Mouse (Mus musculus): ENCODE data around the gene Traf3. TPM values are rescaled to one million over a fixed set of nuclear protein-coding genes. Genes with fewer than 3 reads are reported as not detected.

Gene Traf3
- total and polyA plus RNA-seq, 2 experiments = 2.3 to 6.2 TPM

GRCm38 (mm10) chr12:111274447-111275149, 108.4 kb downstream of the Traf3 start:
- DNase-seq (ENCODE audit: extremely low read depth, low read depth, low spot score) = no peak
- H3K79me2 ChIP-seq (ENCODE audit: control insufficient read depth, insufficient read depth, low read length) = no peaks in the 10 kb centered on the region
- H3K36me3 ChIP-seq (ENCODE audit: control insufficient read depth, insufficient read depth, low read length) = no peaks in the 10 kb centered on the region
- TF ChIP-seq POLR2A (IDR thresholded peaks at IDR 0.05; ENCODE audit: extremely low read depth, insufficient read depth, low read length) (no peak), CTCF (IDR thresholded peaks at IDR 0.05; ENCODE audit: low read depth, low read length) (no peak)
- H3K27ac ChIP-seq (replicated peaks; ENCODE audit: insufficient read depth, low read depth, low read length) = no peak overlapping the region
- H3K4me1 ChIP-seq (ENCODE audit: control insufficient read depth, insufficient read depth, low read length) = peaks cover 19% of the 10 kb centered on the region
- peak overlapping the region; percentile 1; the same call in 1 of the 2 replicates for H3K4me3 ChIP-seq (ENCODE audit: insufficient read depth, low read depth, low read length)
- H3K27me3 ChIP-seq (ENCODE audit: control insufficient read depth, insufficient read depth, low read length) = peaks cover 27% of the 10 kb centered on the region
- H3K9ac ChIP-seq (ENCODE audit: low read depth, low read length) = no peak overlapping the region
- WGBS = 4% methylated on average over 80 of the region's 80 CpGs

GRCm38 (mm10) chr12:111275150-111275841, 109.1 kb downstream of the Traf3 start:
- 3% methylated on average over 58 of the region's 58 CpGs for WGBS
- Histone ChIP-seq H3K79me2 (ENCODE audit: control insufficient read depth, insufficient read depth, low read length) (no peaks in the 10 kb centered on the region), H3K9ac (ENCODE audit: low read depth, low read length) (0 out of 2 replicates have a peak overlapping the region, but pooled peaks have one; percentile 15), H3K4me1 (ENCODE audit: control insufficient read depth, insufficient read depth, low read length) (peaks cover 19% of the 10 kb centered on the region), H3K27ac (replicated peaks; ENCODE audit: insufficient read depth, low read depth, low read length) (no peak overlapping the region), H3K4me3 (ENCODE audit: insufficient read depth, low read depth, low read length) (peak overlapping the region; percentile 18; the same call in 1 of the 2 replicates), H3K36me3 (ENCODE audit: control insufficient read depth, insufficient read depth, low read length) (no peaks in the 10 kb centered on the region), H3K27me3 (ENCODE audit: control insufficient read depth, insufficient read depth, low read length) (peaks cover 27% of the 10 kb centered on the region)
- no peak for TF ChIP-seq CTCF (IDR thresholded peaks at IDR 0.05; ENCODE audit: low read depth, low read length)
- no peak for TF ChIP-seq POLR2A (IDR thresholded peaks at IDR 0.05; ENCODE audit: extremely low read depth, insufficient read depth, low read length)
- DNase-seq (ENCODE audit: extremely low read depth, low read depth, low spot score) = no peak

- Histone ChIP-seq H3K4me3 (ENCODE audit: insufficient read depth, low read depth, low read length) (no peak overlapping the region), H3K79me2 (ENCODE audit: control insufficient read depth, insufficient read depth, low read length) (no peaks in the 10 kb centered on the region), H3K9ac (ENCODE audit: low read depth, low read length) (no peak overlapping the region), H3K36me3 (ENCODE audit: control insufficient read depth, insufficient read depth, low read length) (no peaks in the 10 kb centered on the region), H3K27ac (replicated peaks; ENCODE audit: insufficient read depth, low read depth, low read length) (no peak overlapping the region), H3K4me1 (ENCODE audit: control insufficient read depth, insufficient read depth, low read length) (peaks cover 19% of the 10 kb centered on the region), H3K27me3 (ENCODE audit: control insufficient read depth, insufficient read depth, low read length) (peaks cover 27% of the 10 kb centered on the region)
- DNase-seq (ENCODE audit: extremely low read depth, low read depth, low spot score) = peak; percentile 71
- WGBS = 23% methylated on average over 6 of the region's 6 CpGs
- no peak for TF ChIP-seq CTCF (IDR thresholded peaks at IDR 0.05; ENCODE audit: low read depth, low read length)
- TF ChIP-seq POLR2A (IDR thresholded peaks at IDR 0.05; ENCODE audit: extremely low read depth, insufficient read depth, low read length) = no peak
Observed at GRCm38 (mm10) chr12:111276371-111276770, 110.2 kb downstream of the Traf3 start.

GRCm38 (mm10) chr12:111283573-111283972, 117.4 kb downstream of the Traf3 start:
- no peak overlapping the region for H3K27ac ChIP-seq (replicated peaks; ENCODE audit: insufficient read depth, low read depth, low read length)
- TF ChIP-seq CTCF (IDR thresholded peaks at IDR 0.05; ENCODE audit: low read depth, low read length) (no peak), POLR2A (IDR thresholded peaks at IDR 0.05; ENCODE audit: extremely low read depth, insufficient read depth, low read length) (no peak)
- H3K9ac ChIP-seq (ENCODE audit: low read depth, low read length) = no peak overlapping the region
- no peaks in the 10 kb centered on the region for H3K79me2 ChIP-seq (ENCODE audit: control insufficient read depth, insufficient read depth, low read length)
- no peaks in the 10 kb centered on the region for H3K4me1 ChIP-seq (ENCODE audit: control insufficient read depth, insufficient read depth, low read length)
- no peak for DNase-seq (ENCODE audit: extremely low read depth, low read depth, low spot score)
- no peak overlapping the region for H3K4me3 ChIP-seq (ENCODE audit: insufficient read depth, low read depth, low read length)
- no peaks in the 10 kb centered on the region for H3K27me3 ChIP-seq (ENCODE audit: control insufficient read depth, insufficient read depth, low read length)
- 89% methylated on average over 4 of the region's 4 CpGs for WGBS
- no peaks in the 10 kb centered on the region for H3K36me3 ChIP-seq (ENCODE audit: control insufficient read depth, insufficient read depth, low read length)

GRCm38 (mm10) chr12:111284532-111284931, 118.4 kb downstream of the Traf3 start:
- no peak for TF ChIP-seq POLR2A (IDR thresholded peaks at IDR 0.05; ENCODE audit: extremely low read depth, insufficient read depth, low read length)
- TF ChIP-seq CTCF (IDR thresholded peaks at IDR 0.05; ENCODE audit: low read depth, low read length) = no peak
- Histone ChIP-seq H3K27ac (replicated peaks; ENCODE audit: insufficient read depth, low read depth, low read length) (no peak overlapping the region), H3K9ac (ENCODE audit: low read depth, low read length) (no peak overlapping the region), H3K36me3 (ENCODE audit: control insufficient read depth, insufficient read depth, low read length) (no peaks in the 10 kb centered on the region), H3K4me3 (ENCODE audit: insufficient read depth, low read depth, low read length) (no peak overlapping the region), H3K4me1 (ENCODE audit: control insufficient read depth, insufficient read depth, low read length) (no peaks in the 10 kb centered on the region), H3K79me2 (ENCODE audit: control insufficient read depth, insufficient read depth, low read length) (no peaks in the 10 kb centered on the region), H3K27me3 (ENCODE audit: control insufficient read depth, insufficient read depth, low read length) (no peaks in the 10 kb centered on the region)
- no peak for DNase-seq (ENCODE audit: extremely low read depth, low read depth, low spot score)
- 34% methylated on average over 10 of the region's 10 CpGs for WGBS

- peaks cover 26% of the 10 kb centered on the region for H3K36me3 ChIP-seq (ENCODE audit: control insufficient read depth, insufficient read depth, low read length)
- H3K9ac ChIP-seq (ENCODE audit: low read depth, low read length) = no peak overlapping the region
- H3K79me2 ChIP-seq (ENCODE audit: control insufficient read depth, insufficient read depth, low read length) = no peaks in the 10 kb centered on the region
- no peaks in the 10 kb centered on the region for H3K4me1 ChIP-seq (ENCODE audit: control insufficient read depth, insufficient read depth, low read length)
- WGBS = 85% methylated on average over 12 of the region's 12 CpGs
- no peaks in the 10 kb centered on the region for H3K27me3 ChIP-seq (ENCODE audit: control insufficient read depth, insufficient read depth, low read length)
- no peak for DNase-seq (ENCODE audit: extremely low read depth, low read depth, low spot score)
- TF ChIP-seq CTCF (IDR thresholded peaks at IDR 0.05; ENCODE audit: low read depth, low read length) (no peak), POLR2A (IDR thresholded peaks at IDR 0.05; ENCODE audit: extremely low read depth, insufficient read depth, low read length) (no peak)
- H3K4me3 ChIP-seq (ENCODE audit: insufficient read depth, low read depth, low read length) = no peak overlapping the region
- H3K27ac ChIP-seq (replicated peaks; ENCODE audit: insufficient read depth, low read depth, low read length) = no peak overlapping the region
Observed at GRCm38 (mm10) chr12:111293025-111293424, 126.9 kb downstream of the Traf3 start.
